Mouse (Mus musculus) right cerebral cortex, postnatal 4 days (tissue): ENCODE data around the gene Snx14.

Experiments used
- DNase-seq: peaks from one replicate; pipeline ENCODE4 v3.0.0-alpha.2; 2022

Snx14 gene

DNA sequence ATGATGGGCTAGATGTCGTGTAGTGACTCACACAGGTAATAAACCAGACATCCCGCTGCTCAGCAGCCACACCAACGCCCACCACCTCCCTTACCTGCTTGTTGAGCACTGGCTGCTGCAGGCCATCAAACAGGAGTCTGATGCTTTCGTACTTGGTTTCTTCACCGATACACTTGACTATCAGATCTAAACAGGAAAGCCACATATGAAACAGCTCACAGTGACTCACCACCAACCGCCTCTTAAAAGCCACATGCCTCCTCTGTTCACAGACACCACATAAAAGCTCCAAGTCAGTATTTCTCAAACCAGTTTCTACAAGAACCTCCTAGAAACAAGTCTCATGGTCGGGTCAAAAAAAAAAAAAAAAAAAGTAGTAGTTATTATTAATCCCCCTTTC lies 58.7 kb downstream of the Snx14 start:
- DNase-seq, result no peak

DNA sequence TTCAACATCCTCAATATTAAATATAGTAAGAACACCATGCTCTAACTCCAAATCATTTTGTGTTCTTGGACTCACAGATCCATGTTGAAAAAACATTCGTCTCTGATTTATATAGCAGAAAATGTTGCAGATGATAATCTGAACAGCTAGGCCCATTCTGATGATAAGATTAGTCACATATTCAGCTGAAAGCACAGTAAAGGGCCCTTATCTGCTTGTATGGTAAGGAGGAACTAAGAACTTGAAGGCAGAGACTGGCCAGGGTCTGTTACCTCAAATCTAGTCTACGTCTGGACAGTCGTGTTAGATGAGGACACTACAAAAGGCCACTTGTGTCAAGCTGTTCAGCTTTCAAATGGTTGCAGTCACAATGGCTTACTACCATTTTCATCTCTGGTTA lies 59.7 kb downstream of the Snx14 start:
- DNase-seq, result no peak

DNA sequence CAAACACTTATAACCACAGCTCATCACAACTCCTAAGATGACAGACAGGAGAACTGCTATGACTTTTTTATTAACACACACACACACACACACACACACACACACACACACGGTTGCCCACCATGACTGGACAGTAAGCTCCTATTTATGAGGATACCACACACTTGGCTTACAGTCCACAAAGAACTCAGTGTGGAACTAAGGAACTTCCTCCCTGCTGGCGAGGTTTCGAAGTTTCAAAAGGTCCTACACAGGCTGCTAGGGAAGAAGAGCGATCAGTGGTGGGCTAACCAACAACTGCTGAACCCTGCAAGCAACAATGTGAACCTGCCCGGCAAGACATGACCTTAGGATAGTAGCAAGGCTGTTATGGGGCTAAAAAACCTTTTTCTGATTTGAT lies 61.3 kb downstream of the Snx14 start:
- DNase-seq, result no peak

DNA sequence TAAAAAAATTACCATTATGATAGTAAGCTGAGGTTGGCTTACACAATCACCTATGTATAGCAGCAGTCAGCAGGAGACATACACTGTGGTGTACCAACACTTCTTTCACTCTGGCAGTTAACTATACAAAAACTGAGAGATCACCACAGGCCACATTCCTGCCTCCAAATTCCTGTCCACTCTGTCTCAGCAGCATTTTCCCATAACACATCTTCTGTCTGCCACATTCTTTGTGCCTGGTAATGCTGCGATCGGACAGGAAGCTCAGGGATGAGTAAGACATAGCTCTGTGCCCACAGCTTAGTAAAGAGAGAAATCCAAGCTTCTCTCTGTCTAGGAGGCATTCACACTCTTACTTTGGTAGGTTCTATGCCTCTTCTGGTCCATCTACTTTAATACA lies 65.8 kb downstream of the Snx14 start:
- DNase-seq, result no peak

DNA sequence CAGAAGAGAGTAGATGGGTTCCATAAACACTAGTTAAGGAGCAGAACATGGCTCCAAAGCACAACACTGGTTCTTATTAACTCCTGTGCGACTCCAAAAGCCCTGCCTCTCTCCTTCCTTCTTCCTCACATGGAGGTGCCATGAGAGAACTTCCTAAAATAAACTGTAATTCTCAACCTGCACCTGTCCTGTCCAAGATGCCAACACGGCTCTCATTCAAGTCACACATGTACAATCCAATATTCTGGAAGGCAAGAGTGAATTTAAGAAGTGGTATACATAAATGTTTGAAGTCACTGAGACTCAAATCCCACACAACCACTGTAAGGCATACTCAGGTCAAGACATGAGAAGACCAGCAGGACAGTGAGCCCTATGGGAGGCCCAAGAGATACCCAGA lies 67.6 kb downstream of the Snx14 start:
- no peak for DNase-seq

DNA sequence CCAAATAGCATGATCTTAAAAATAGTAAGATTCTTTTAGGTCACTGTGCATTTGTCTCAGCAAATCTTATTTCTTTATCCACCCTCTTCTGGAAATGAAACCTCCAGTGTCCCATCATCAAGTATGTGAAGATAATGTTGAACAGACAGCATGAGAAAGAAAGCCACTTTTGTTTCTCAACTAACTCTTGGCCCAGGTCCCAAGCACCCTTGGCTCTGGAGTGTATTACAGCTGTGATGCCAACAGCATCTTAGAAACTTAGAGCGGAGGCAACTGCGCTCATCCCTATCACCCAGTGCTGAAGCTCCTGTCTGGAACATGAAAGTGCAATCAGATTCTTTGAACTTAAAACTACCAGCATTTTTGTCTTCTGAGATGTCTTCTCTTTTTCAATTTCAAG lies 69.1 kb downstream of the Snx14 start:
- no peak for DNase-seq

DNA sequence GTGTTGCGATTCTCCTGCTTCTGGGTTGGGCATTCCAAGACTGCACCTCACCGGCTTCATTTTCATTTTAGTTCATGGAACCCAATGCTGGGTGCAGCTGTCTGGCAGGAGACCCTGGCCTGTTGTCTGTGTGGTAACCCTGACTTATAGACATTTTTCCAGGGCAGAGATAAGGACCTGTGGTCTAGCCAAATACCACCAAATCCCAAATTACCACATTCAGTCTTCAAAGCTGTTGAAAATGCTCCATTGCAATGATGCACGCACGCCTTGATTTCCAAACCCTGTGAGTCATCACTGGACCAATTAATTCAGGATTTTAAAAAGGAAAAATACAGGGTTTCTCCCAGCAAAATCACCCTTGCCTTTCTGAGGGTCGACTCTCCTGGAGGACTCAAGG lies 70.3 kb downstream of the Snx14 start:
- DNase-seq, result no peak

DNA sequence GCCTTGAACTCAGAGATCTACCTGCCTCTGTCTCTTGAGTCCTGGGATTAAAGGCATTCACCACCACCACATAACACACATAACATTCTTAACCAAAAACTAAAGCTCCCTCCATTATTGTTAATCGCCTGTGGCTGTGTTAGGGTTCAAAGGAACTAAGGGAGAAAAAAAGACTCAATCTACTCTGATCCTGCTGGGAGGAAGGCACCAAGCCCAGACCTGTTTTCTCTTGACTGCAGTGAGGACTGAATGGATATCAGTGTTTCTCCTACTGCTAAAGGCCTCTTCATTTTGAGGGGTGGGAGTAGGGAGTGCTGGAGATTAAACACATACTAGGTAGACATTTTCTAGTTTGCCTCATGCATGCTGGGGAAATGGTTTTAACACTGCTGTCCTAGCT lies 71.0 kb downstream of the Snx14 start:
- DNase-seq, result no peak

DNA sequence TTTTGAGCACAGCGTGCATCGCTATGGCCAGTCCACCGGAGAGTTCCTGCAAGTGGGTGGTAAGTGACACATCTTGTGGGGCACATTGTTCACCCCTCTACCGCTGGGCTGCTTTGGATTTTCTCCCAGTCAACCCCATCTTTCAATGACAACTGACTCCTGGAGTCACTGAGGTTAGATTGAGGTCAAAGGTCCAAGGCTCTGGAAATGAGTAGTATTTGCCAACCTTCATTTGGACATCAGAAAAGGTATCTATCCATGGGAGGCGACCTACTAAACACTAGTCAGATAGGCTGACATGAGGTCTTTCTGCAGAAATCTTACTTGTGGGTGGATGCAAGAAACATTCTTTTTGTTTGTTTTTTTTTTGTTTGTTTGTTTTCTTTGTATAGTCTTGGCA lies 71.4 kb downstream of the Snx14 start:
- DNase-seq, result no peak

DNA sequence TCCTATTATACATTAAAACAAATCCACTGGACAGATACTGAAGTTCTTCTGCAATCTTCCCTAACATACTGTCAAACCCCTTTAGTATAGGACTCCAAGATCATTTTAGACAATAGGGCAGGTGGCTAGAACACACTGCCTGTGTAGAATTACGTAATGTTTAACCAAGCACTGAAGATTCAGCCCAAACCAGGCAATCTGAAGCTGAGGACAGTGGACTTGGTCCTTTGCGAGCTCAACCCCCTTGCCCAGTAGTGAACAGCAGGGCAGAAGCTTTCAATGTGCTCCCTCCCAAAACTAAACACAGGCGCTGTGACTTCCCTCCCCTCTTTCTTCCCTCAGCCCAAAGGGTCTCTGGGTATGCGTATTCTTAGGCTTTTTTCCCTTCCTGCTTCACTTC lies 71.9 kb downstream of the Snx14 start:
- no peak for DNase-seq

DNA sequence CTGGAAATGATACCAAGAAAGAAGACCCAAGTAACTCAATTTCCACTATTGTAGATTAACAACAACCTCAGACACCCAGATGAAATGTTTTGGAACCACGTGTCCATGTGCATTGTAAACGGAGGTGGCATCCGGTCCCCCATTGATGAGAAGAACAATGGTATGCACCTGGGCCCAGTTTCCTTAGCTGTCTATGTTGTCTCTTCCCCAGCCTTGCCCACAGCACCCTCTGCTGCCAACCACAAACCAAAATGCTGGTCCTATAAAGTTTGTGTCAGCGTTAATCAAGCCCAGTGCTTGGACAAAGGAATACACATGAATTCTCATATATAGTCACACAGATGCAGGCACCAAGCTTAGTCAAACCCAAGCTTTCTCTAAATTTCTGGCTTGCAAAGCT lies 72.5 kb downstream of the Snx14 start:
- DNase-seq, result no peak

DNA sequence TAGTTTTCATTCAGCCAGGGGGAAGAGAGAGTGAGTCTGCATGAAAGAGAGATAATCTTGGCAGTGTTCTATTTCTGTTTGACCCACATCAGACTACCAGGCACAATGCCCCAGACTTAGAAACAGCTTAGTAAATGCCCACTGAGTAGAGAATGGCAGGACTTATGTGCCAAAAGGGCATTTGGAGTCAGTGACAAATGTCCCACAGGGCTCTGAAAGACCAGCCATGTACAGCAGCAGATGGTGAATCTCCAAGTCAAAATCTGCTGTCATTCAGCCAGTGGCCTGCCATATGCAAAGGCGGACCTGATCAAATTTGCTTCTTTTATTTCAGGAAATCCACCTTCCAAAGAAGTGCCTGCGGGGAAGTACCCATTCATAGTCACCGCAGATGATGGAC lies 75.7 kb downstream of the Snx14 start:
- DNase-seq, result no peak

DNA sequence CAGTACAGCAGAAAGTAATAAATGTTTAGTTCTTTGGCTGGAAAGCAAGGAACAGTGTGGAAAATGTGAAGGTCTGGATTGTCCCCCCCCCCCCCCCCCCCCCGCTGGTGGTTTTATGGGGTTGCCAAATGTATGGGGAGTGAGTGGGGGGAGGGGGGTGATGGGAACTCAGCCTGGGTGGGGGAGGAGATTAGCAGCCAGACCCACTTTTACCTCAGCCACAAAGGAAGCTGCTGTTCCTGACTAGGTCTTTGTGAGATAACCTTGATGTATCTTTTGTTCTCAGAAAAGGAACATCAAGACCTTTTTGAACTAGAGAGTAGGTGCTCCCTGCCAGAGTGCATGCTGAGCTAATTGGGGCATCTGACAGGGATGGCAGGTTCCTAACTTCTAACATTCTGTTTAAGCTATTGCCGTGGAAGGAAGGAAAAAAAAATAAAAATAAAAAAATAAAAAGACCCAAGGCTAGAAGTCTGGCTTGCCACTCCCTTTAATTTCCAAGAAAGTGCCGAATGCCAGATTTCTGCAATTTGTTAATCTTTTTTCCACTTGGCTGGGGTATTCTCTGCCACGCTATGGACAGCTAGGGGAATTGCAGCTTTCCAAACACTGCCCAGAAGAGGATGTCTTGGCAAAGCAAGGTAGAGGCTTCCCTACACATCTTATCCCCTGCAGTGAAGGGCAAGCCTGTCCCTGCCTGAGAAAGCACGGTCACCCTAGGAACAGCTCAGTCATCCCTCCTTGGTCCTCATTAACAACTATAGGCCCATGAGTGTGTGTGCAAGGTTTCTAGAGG lies 76.5 kb downstream of the Snx14 start:
- DNase-seq, result no peak

DNA sequence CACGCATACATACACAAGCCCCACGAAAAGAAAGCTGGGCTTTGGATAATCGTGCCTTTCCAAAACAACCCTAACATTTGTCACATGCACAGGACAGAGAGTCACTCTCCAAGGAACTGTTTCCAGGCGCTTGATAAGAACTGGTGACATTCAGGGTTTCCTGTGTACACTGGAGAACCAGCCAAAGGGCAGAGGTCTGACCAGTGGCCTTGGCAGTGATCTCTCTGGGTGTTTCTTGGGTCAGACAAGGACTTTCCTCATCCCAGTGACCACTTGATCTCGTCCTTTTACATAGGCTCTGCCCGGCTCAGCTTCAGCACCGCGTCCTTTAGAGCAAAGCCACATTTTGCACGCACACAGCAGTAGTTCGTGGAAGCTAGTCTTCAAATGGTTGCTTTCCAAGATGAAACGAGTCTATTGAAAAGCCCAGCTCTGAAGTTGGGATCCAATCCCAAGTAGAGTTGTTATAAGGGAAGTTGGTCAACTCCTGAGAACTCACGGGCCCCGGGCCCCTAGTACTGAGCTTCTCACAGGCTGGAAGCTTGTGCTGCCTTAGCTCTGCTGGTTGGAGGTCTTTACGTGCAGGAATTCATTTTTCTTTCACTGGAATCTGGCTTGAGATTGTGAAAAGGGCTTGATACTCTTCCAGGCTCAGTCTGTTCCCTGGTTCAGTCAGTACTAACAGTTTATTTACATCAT lies 77.4 kb downstream of the Snx14 start:
- no peak for DNase-seq

DNA sequence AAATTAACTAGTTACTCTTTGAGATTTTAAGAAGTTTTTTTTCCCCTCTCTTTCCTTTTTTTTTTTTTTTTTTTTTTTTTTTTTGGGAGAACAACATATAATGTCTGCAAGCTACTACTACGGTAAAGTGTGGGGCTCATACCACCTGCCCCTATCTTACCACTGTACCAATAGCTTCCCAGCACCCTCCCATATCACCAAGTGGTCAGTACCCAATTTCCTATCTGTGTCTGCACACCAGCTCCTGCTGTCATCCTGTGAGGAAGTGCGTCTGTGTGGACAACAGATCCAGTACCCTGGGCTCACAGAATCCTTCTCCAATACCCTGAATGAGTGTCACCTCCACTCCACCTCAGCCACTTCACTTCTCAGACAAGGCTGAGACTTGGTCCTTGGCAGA lies 79.6 kb downstream of the Snx14 start:
- DNase-seq, result no peak

DNA sequence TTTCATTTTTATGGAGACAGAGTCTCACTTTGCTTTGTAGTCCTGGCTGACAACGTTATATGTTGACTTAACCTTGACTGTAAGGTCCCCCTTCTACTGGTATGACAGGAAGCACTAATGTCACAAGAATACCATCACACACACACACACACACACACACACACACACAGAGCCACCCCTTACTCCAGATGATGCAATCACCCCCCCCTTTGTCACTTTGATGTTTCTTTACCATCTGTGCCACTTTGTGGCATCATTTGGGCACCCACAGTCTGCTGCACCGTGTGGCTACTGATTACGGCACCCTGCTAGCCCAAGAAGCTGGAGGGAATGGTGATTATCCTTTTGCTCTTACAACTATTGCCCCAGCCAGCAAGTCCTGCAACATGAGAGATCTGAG lies 81.6 kb downstream of the Snx14 start:
- DNase-seq, result no peak

DNA sequence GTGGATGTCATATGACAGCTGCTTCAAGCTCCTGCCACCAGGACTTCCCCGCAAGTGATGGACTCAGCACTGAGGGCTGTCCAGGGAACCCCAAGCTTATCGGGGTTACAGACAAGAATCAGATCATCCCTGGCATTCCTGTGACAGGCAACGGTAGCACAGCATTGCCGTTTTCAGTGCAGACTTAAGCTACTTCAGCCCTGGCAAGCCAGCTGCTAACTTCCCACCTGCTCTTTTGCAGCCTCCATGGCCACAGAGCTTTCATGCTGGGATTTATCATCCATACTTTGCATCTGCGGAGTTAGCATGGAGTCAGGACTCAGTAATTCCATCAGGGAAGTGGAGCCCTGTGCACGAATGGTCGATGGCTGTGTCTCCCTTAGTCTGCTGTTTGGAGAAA lies 85.3 kb downstream of the Snx14 start:
- DNase-seq, result no peak

DNA sequence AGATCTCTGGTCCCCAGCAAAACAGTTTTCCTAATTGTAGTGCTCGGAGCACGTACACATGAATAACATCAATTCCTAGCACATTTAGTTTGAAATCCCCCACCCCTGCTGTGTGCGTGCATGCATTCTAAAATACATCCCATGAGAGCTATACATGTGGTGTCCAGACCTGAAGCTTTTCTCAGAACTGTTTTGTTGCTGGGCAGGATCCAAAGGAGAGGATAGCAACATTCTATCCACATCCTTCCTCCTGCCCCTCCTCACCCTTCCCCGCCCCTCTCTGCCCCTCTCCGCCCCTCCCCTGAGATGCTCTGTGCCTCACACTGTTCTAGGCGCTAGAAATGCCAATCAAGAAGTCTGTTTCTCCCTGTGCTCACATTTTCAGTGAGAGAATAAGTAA lies 86.0 kb downstream of the Snx14 start:
- no peak for DNase-seq

DNA sequence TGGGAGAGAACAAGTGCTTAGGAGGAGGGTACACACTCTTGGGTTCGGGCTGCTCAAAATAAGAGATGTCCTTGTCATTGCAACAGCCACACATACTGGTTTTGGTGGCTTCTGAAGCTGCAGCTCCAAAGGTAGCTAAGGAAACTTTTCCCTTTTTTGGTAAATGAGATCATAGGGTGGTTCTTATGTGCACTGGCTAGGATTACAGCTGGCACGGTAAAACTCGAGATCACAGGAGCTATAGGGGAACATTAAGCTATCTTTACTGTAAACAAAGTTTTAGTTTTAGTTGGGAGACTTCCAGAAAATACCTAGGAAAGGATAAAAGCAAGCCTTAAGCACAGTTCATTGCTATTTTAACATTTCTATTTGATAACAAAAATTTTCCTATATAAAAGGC lies 87.6 kb downstream of the Snx14 start:
- no peak for DNase-seq

DNA sequence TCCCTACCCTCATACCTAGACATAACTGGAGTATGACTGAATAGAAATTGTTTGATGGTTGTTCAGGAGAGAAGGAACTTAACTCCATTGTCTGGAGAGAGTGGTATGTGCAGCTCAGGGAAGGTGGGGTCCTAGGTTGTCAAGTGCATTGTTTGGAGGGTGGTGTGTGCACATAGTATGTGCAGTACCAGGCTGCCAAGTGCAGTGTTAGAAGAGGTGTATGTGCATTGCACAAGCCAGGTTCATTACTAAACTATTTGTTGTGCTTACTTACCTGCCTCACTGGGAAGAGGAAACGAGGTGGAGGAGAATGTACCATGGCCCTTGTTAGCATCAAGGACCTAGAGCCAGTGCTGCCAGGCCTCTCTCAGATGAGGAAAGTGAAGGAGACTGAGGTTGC lies 88.4 kb downstream of the Snx14 start:
- no peak for DNase-seq

DNA sequence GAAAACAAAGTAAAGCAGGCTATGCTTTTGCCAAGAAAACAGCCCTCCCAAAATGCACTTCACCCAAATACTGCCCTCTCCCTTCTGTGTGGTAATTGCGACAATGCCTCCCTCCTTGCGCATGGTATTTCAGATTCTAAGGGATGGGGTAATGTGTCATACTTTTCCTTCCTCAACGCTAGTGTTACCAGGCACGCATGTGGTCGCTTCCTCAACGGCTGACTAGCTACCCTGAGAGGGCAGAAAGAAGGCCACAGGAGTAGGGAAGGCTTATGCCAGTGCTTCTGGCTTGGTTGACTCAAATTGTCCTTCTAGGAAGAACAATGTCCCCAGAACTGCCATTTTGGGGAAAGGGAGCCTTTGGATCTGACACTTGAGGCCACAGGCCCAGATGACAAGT lies 90.1 kb downstream of the Snx14 start:
- DNase-seq, result no peak

DNA sequence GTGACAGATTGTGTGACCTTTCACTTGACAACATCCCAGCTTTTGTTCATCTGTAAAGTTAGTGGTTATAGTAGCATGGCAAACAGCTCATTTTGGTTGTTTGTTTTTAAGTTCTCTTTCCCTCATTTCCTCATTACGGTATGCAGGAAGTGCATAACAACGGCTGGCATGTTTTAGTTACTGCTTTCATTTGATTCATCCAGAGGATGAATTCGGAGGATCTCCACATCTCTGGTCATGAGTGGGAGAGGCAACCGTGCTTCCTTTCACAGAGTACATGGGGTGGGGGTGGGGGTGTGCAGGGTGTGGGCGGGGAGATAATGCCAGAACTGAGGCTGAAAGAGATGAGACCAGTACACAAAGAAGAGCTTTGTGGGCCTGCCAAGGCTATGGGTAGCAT lies 91.9 kb downstream of the Snx14 start:
- no peak for DNase-seq

DNA sequence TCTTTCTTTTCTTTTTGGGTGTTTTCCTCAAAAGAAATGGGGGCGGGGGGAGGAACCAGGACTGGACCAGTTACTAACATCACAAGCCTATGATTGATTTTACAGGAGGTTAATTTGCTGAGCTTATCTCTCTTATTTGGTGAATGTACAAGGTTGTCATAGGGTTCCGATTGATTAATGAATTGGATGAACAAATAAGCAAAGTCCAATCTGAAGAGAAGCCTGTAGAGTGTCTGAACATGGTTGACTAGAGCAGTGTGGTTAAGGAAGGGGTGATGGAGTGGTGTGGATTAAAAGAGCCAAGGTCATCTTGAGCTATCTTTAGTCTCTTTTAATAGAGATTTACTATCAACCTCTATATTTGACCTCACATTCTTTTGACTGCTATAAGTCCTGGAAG lies 94.3 kb downstream of the Snx14 start:
- no peak for DNase-seq

DNA sequence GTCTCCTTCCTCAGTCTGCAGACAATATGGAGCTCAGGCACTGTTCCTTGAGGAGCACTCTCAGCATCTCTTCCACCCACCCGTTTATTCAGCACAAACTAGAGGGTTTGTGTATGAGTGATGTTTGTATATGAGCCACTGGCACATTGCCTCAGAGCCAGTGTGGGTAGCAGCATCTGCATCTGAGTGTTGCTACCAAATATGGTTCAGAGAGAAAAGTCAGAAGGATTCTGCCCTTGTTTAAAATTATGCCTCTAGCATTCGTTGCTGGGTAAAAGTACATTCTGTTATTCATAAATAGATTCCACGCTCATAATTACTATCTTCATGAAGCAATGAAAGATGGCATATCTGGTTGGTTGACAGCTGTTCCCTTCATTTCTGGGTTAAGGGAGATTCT lies 96.1 kb downstream of the Snx14 start:
- DNase-seq, result no peak

DNA sequence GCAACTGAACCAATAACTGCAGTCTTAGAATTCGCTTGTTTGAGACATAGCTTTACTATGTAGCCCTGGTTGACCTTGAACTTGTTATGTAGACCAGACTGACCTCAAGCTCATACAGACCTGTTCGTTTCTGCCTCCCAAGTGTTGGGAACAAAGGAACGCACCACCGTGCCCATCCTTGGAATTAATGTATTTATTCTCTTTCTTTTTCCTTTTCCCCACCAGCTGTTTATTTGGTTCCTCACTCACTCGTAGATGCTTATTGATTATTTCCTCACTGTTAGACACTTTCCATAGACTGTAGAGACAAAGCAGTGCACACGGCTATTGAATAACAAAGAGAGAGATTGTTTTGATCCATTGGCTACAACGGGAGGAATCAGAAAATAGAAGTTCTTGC lies 96.5 kb downstream of the Snx14 start:
- no peak for DNase-seq
